Mouse (Mus musculus) heart, embryonic 12.5 days (tissue): ENCODE results near the gene Krtap4-7. TPM values are rescaled to one million over a fixed set of nuclear protein-coding genes. Genes with fewer than 3 reads are reported as not detected.
"Not testable (repeated sequence)": the region's sequence is repeated elsewhere in the genome, so short reads cannot be mapped to it uniquely, and the experiment has no call there.

Experiments
- ATAC-seq: fragments of 200-750 bp; cut with Nextera tagmentation; 2 replicates; pipeline ENCODE4 v1.8.0; 2017; ENCODE audit warnings: moderate TSS enrichment, moderate library complexity; ENCODE audit not compliant: insufficient number of reproducible peaks, low FRiP score
- H3K27ac ChIP-seq: fragments of 300-500 bp; sonication (generic); 2 replicates; pipeline ENCODE4 v1.5.1; 2016; ENCODE audit warnings: mild to moderate bottlenecking, moderate library complexity; ENCODE audit not compliant: poor library complexity, severe bottlenecking
- H3K27me3 ChIP-seq: fragments of 300-500 bp; sonication (generic); replicated peaks from 2 replicates; pipeline ENCODE4 v1.6.1; 2016; ENCODE audit warnings: mild to moderate bottlenecking, moderate library complexity
- H3K36me3 ChIP-seq: fragments of 300-500 bp; sonication (generic); 2 replicates; pipeline ENCODE4 v1.6.1; 2016; ENCODE audit warnings: mild to moderate bottlenecking, moderate library complexity
- H3K4me1 ChIP-seq: fragments of 300-500 bp; sonication (generic); replicated peaks from 2 replicates; pipeline ENCODE4 v1.6.1; 2016; ENCODE audit warnings: mild to moderate bottlenecking
- H3K4me2 ChIP-seq: fragments of 300-500 bp; sonication (generic); 2 replicates; pipeline ENCODE4 v1.6.1; 2016; ENCODE audit warnings: mild to moderate bottlenecking, moderate library complexity
- H3K4me3 ChIP-seq: fragments of 300-500 bp; sonication (generic); 2 replicates; pipeline ENCODE4 v1.5.1; 2016; ENCODE audit warnings: mild to moderate bottlenecking
- H3K9ac ChIP-seq: fragments of 300-500 bp; sonication (generic); 2 replicates; pipeline ENCODE4 v1.6.1; 2016; ENCODE audit warnings: mild to moderate bottlenecking, moderate library complexity
- H3K9me3 ChIP-seq: fragments of 300-500 bp; sonication (generic); replicated peaks from 2 replicates; pipeline ENCODE4 v1.6.1; 2016; ENCODE audit warnings: mild to moderate bottlenecking, moderate library complexity
- WGBS: fragments of 180-500 bp; shearing (Covaris S2); methylation state at CpG from one replicate; pipeline ENCODE4 v1.1.7; 2016; 5-methylcytosine and 5-hydroxymethylcytosine counted together
- polyA plus RNA-seq: library from polyadenylated mRNA; unstranded; fragments of >200 nt; fragmentation: Nextera tagmentation; extraction: Ambion mirVana; gene quantifications from 2 replicates; pipeline ENCODE4 v1.2.1, GENCODE M21; 2016

Gene Krtap4-7
- polyA plus RNA-seq, 1 experiment from 2014 or later, result not detected

DNA sequence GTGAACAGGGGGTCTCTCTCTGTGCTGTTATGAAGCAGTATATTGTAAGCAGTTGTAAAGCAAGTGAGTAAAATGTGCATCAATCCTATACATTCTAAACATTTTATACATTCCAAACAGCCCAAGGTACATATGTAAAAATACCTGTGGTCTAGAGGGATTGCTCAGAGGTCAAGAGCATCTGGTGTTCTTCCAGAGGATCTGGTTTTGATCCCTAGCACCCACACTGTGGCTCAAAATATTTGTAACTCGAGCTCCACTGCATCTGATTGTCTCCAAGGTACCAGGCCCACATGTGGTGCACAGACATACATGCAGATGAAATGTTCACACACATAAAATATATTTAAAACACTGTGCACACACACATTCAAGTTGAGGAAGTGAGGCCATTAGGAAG, 3.0 kb downstream of the Krtap4-7 start:
- no peak overlapping the region for H3K4me3 ChIP-seq
- H3K36me3 ChIP-seq, result no peaks in the 10 kb centered on the region
- H3K27ac ChIP-seq, result no peak overlapping the region
- H3K9ac ChIP-seq, result no peak overlapping the region
- no peaks in the 10 kb centered on the region for H3K9me3 ChIP-seq
- ATAC-seq, result no peak
- H3K4me2 ChIP-seq, result no peak overlapping the region
- 36% methylated on average over 1 of the region's 1 CpGs for WGBS
- 0 out of 2 replicates have a peak, but pooled peaks cover 6% of the 10 kb centered on the region for H3K27me3 ChIP-seq
- H3K4me1 ChIP-seq, result no peaks in the 10 kb centered on the region

DNA sequence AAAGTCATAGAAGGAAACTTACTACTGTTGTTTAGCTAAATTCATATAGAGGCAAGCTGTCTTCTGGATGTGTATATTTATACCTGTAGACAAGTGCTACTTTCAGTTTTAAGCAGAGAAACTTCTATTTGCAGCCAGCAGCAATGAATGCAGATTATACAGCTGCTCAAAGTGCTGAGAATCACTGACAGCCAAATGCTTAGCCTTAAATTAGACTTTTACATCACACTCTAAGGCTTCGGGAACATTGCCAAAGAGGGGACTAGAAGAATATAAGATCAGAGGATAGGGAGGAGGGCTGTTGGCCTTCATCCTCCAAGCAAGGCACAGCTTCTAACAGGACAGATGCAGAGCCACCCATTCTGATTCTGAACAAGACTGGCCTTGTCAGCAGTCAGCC, 6.8 kb downstream of the Krtap4-7 start:
- no peak for ATAC-seq
- peaks cover 8% of the 10 kb centered on the region for H3K27me3 ChIP-seq

DNA sequence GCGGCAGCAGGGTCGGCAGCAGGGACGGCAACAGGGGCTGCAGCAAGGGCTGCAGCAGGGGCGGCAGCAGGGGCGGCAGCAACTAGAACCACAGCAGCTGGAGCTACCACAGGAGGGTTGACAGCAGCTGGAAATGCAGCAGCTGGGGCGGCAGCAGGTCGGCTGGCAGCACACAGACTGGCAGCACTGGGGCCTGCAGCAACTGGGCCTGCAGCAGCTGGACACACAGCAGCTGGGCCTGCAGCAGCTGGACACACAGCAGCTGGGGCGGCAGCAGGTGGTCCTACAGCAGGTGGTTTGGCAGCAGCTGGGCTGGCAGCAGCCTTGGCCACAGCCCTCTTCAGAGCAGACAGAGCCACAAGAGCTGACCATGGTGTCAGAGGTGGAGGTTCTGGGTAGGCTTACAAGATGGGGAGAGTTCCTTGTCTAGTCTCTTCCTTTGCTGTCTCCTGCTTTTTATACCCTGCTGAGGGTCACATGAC, 9.2 kb downstream of the Krtap4-7 start, which contains the start of gene Krtap4-2:
Gene Krtap4-2 (minus strand): TSS at position 432 of the 482 bp plus-strand sequence.
- no peaks in the 10 kb centered on the region for H3K36me3 ChIP-seq
- no peak for ATAC-seq
- H3K4me1 ChIP-seq, result no peaks in the 10 kb centered on the region
- no peak within 1 kb of the TSS for H3K4me2 ChIP-seq
- H3K27me3 ChIP-seq, result peaks cover 8% of the 10 kb centered on the region
- H3K9ac ChIP-seq, result no peak within 1 kb of the TSS
- no peaks in the 10 kb centered on the region for H3K9me3 ChIP-seq
- H3K27ac ChIP-seq, result no peak within 1 kb of the TSS
- H3K4me3 ChIP-seq, result no peak within 1 kb of the TSS
- WGBS, result 34% methylated on average over 8 of the region's 8 CpGs

More for the DNA sequence above, 6.8 kb downstream of the Krtap4-7 start:
- Histone ChIP-seq H3K4me2 (no peak overlapping the region), H3K4me1 (no peaks in the 10 kb centered on the region), H3K9me3 (no peaks in the 10 kb centered on the region), H3K9ac (no peak overlapping the region), H3K27ac (no peak overlapping the region), H3K4me3 (no peak overlapping the region), H3K36me3 (no peaks in the 10 kb centered on the region)
- 54% methylated on average over 1 of the region's 1 CpGs for WGBS

DNA sequence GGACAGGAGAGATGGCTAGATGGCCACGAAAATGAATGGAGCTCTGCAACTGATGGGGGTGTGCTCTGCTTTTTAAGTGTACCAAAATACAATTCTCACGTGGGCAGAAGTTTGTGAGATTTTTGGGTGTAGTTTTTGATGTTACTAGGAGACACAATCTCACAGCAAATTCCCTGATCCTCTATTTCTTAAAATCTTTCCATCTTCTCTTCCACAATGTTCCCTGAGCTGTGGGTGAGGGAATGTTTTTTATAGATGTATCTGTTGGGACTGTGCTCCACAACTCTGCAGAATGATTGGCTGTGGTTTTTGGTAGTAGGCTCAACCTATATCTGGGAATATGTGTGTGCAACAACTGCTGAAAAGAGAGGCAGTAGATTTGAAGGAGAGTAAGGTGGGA, 10.6 kb downstream of the Krtap4-7 start:
- H3K9me3 ChIP-seq, result no peaks in the 10 kb centered on the region
- H3K4me1 ChIP-seq, result no peaks in the 10 kb centered on the region
- H3K27me3 ChIP-seq, result peaks cover 5% of the 10 kb centered on the region
- H3K4me2 ChIP-seq, result no peak overlapping the region
- H3K36me3 ChIP-seq, result no peaks in the 10 kb centered on the region
- WGBS, result 45% methylated on average over 2 of the region's 2 CpGs
- no peak overlapping the region for H3K4me3 ChIP-seq
- H3K27ac ChIP-seq, result no peak overlapping the region
- ATAC-seq, result no peak
- H3K9ac ChIP-seq, result no peak overlapping the region

DNA sequence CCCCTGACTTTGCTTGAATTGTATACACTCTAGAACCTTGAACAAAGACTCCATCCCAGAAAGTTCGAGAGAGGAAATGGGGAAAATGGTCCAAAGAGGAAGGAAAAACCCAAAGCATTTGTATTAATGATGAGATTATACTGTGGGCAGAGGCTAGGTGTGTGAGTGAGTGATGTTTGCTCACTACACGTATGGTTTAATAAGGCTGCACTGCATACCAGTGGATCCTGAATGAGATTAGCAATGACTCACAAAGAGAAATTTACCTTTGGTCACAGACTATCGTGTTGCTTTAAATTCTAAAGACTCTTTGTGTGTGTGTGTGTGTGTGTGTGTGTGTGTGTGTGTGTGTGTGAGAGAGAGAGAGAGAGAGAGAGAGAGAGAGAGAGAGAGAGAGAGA, 13.0 kb downstream of the Krtap4-7 start:
- Histone ChIP-seq H3K4me1 (no peaks in the 10 kb centered on the region), H3K4me2 (no peak overlapping the region), H3K4me3 (no peak overlapping the region), H3K27ac (no peak overlapping the region), H3K27me3 (peaks cover 10% of the 10 kb centered on the region), H3K9me3 (no peaks in the 10 kb centered on the region), H3K36me3 (no peaks in the 10 kb centered on the region), H3K9ac (no peak overlapping the region)
- ATAC-seq, result no peak
- 65% methylated on average over 3 of the region's 3 CpGs for WGBS

DNA sequence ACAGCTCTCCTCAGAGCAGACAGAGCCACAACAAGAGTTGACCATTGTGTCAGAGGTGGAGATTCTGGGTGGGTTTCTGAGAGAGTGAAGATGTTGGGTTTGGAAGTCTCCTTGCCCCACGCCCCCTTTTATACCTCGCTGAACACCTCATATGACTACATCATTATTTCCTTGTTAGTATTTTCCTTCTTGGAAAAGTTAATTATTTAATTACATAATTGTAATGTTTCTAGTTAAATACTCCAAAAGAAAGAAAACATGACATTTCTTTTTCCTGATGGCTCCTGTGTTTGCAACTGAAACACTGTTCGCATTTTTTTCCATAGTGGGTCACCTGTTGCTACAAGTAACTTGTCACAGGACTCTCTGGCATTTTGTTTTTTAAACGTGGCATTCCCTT, 15.8 kb downstream of the Krtap4-7 start, which contains the start of gene Krtap4-1:
Gene Krtap4-1 (minus strand): TSS at position 101 of the 400 bp plus-strand sequence.
- H3K4me1 ChIP-seq, result no peaks in the 10 kb centered on the region
- WGBS, result 76% methylated on average over 4 of the region's 4 CpGs
- H3K4me2 ChIP-seq, result no peak within 1 kb of the TSS
- peaks cover 5% of the 10 kb centered on the region; the same call in 1 of the 2 replicates for H3K27me3 ChIP-seq
- H3K27ac ChIP-seq, result no peak within 1 kb of the TSS
- H3K4me3 ChIP-seq, result no peak within 1 kb of the TSS
- H3K36me3 ChIP-seq, result no peaks in the 10 kb centered on the region
- ATAC-seq, result no peak
- H3K9ac ChIP-seq, result no peak within 1 kb of the TSS
- peaks cover 5% of the 10 kb centered on the region; the same call in 1 of the 2 replicates for H3K9me3 ChIP-seq

DNA sequence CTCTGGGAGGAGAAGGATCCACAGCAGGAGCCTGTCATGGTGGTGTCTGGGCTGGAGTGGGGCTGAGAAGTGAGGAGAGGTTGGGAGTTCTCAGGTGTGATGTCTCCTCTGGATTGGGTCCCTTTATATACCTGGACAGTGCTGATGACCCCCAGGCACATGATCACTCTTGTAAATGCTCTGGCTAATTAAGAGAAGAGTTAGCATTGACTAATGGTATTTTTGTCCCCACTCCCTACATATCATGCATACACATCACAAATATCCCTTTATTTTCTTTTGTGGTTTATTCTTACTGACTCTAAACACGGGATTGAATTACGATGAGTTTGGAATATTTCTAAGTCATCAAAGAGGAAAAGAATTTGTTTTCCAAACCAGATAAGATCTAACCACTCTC, 23.6 kb downstream of the Krtap4-7 start, which contains the start of gene Gm11562:
Gene Gm11562 (minus strand): TSS at position 101 of the 400 bp plus-strand sequence.
- H3K9me3 ChIP-seq, result peaks cover under 1% of the 10 kb centered on the region; the same call in 1 of the 2 replicates
- ATAC-seq, result no peak
- H3K4me1 ChIP-seq, result no peaks in the 10 kb centered on the region
- no peak within 1 kb of the TSS for H3K9ac ChIP-seq
- no peaks in the 10 kb centered on the region for H3K27me3 ChIP-seq
- H3K4me2 ChIP-seq, result no peak within 1 kb of the TSS
- no peak within 1 kb of the TSS for H3K4me3 ChIP-seq
- WGBS, result 81% methylated on average over 2 of the region's 2 CpGs
- H3K27ac ChIP-seq, result no peak within 1 kb of the TSS
- no peaks in the 10 kb centered on the region for H3K36me3 ChIP-seq

DNA sequence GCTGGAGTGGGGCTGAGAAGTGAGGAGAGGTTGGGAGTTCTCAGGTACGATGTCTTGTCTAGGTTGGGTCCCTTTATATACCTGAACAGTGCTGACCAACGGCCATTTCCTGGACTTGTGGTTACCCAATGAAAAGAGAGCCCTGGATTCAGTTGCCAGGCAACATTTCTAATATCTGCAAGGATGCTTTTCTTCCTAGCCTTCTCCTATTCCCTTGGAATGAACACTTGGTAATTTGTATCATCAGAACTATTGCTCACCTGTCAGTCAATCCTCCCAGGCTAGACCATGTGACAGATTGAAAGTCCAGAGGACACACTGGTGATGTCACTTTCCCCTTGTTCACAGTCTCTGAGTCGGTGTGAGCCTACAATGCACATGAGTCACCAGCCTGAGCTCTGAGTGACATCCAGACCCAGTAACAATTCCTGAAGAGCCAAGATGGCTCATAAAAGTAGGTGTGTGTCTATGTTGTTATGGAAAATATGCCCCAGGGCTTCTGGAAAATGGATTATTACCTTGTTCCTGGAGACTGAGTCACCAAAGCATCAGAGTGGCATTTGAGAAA, 29.0 kb downstream of the Krtap4-7 start, which contains the start of gene Krtap2-4:
Gene Krtap2-4 (minus strand): TSS at position 51 of the 568 bp plus-strand sequence.
- Histone ChIP-seq H3K27ac (no peak within 1 kb of the TSS), H3K9me3 (no peaks in the 10 kb centered on the region), H3K4me3 (no peak within 1 kb of the TSS), H3K9ac (no peak within 1 kb of the TSS), H3K27me3 (no peaks in the 10 kb centered on the region), H3K4me2 (no peak within 1 kb of the TSS), H3K4me1 (no peaks in the 10 kb centered on the region), H3K36me3 (no peaks in the 10 kb centered on the region)
- no peak for ATAC-seq
- whole genome bisulfite sequencing, result 53% methylated on average over 3 of the region's 3 CpGs

DNA sequence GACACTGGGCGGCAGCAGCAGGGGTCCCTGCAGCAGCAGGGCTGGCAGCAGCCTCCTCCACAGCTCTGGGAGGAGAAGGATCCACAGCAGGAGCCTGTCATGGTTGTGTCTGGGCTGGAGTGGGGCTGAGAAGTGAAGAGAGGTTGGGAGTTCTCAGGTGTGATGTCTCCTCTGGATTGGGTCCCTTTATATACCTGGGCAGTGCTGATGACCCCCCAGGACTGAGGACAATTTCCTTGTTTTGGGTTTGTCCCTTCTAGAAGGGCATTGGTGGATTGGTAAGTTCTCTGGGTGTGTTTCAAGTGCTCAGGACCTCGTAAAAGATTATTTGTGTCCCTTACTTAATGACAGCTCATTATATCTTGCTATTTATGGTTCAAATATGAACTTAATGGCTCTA, 33.8 kb downstream of the Krtap4-7 start, which contains the start of gene Gm11937:
Gene Gm11937 (minus strand): TSS at position 101 of the 400 bp plus-strand sequence.
- H3K27ac ChIP-seq, ATAC-seq: not testable (repeated sequence)
- WGBS, result 54% methylated on average over 1 of the region's 2 CpGs

DNA sequence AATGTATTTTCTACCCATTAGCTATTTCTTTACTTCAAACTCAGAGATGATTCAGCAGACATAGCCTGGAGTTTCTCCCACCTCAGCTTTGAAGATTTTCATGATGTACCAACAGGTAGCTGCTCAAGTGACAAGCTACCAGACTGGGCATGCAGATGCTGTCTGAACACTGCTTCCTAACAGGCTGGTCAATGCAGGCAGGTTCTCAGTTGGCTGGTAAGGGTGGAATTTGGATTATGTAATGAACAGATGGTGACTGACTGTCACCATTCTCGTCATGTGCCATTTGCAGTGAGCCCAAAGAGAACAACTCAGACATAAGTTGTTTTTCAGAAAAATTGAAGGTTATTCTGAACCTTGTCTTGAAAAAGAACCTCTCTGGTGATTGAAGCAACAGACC, 34.8 kb downstream of the Krtap4-7 start:
- WGBS, result 62% methylated on average over 1 of the region's 1 CpGs

More for the DNA sequence above, 33.8 kb downstream of the Krtap4-7 start, which contains the start of gene Gm11937:
- not testable (repeated sequence) for H3K36me3 ChIP-seq, H3K9me3 ChIP-seq, H3K4me3 ChIP-seq, H3K4me1 ChIP-seq, H3K27me3 ChIP-seq, H3K9ac ChIP-seq, H3K4me2 ChIP-seq

DNA sequence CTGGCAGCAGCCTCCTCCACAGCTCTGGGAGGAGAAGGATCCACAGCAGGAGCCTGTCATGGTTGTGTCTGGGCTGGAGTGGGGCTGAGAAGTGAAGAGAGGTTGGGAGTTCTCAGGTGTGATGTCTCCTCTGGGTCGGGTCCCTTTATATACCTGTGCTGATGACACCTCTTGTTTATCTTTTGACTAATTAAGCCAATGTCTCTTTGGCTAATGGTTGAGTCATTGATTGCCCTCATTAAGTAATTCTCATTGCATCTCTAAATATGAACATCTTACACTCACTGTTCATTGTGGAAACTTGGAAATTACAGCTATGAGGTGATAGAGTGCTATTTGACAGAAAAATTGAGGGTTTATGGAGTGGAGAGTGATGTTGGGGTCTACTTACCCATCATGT, 40.7 kb downstream of the Krtap4-7 start, which contains the start of gene Gm11938:
Gene Gm11938 (minus strand): TSS at position 101 of the 400 bp plus-strand sequence.
- not testable (repeated sequence) for H3K27me3 ChIP-seq, H3K27ac ChIP-seq, ATAC-seq, H3K36me3 ChIP-seq, H3K4me2 ChIP-seq, H3K9ac ChIP-seq, H3K4me3 ChIP-seq, H3K9me3 ChIP-seq, H3K4me1 ChIP-seq
- 59% methylated on average over 1 of the region's 1 CpGs for WGBS

More for the DNA sequence above, 34.8 kb downstream of the Krtap4-7 start:
- Histone ChIP-seq H3K9me3 (no peaks in the 10 kb centered on the region), H3K27ac (no peak overlapping the region), H3K27me3 (no peaks in the 10 kb centered on the region; the same call in 1 of the 2 replicates), H3K4me3 (no peak overlapping the region), H3K4me2 (no peak overlapping the region), H3K9ac (no peak overlapping the region), H3K4me1 (no peaks in the 10 kb centered on the region), H3K36me3 (no peaks in the 10 kb centered on the region)
- no peak for ATAC-seq
